Mouse (Mus musculus) testis, adult 2 months (tissue): ENCODE measurements at regions not wholly inside any gene's neighbourhood (a gene's known extent, or its start where the extent isn't known, plus 50 kb on each side); places are given as distances from the start of the nearest gene placed in this dataset.

Experiments used
- CTCF ChIP-seq: fragments of 200-500 bp; IDR thresholded peaks from 2 replicates; pipeline ENCODE4 v1.5.1; 2012; ENCODE audit warnings: low read depth, mild to moderate bottlenecking, inconsistent platforms, low read length, moderate library complexity; ENCODE audit not compliant: control insufficient read depth, insufficient read depth, insufficient replicate concordance
- POLR2A ChIP-seq: fragments of 200-500 bp; IDR thresholded peaks from 2 replicates; pipeline ENCODE4 v1.6.1; 2012; ENCODE audit warnings: low read depth, mild to moderate bottlenecking, inconsistent platforms, low read length, moderate library complexity; ENCODE audit not compliant: control insufficient read depth

DNA sequence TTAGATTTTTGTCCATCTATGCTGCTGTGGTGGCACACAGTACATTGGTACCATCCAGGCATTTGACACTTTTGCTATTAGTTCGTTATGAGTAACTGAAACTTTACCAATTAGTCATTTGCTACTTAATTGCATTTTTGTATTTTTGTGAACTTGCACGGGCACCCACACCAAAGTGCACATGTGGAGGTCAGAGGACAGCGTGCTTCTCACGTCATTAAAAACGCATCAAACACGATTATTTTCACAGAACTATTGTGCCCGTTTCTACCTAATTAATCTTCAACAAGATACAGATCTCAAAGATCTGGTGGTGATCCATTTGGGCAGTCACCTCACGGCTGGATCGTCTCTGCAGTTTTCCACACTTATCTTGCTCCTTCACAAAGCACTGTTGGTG lies 105.1 kb downstream of the Rpl14 start:
- TF ChIP-seq CTCF (no peak), POLR2A (no peak)
